Mouse (Mus musculus): ENCODE results near the gene Cd6.

DNA sequence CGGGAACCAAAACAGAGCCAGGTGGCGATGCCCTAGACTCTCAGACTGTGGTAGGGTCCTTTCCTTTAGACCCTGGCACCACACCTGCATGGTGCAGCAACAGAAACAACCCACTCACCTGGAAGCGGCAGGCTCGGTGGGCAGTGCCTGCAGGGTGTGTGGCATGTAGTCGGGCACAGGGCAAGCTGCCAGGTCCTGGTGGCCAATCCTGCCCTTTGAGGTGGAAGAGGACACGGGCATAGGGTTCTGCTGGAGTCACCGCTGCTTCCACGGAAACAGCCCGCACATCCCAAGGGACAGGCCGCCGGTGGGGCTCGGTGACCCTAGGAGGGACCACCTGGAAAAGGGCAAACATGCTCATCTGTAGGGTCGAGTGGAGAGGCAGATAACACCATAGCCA is 36.5 kb upstream of the Cd6 start:
- TF ChIP-seq POLR2A (IDR thresholded peaks at IDR 0.05; ENCODE audit: low read depth, low read length) (no peak), CTCF (conservative IDR thresholded peaks at IDR 0.05; ENCODE audit: insufficient read depth, insufficient read length, low read depth, low read length) (no peak)
